Mouse (Mus musculus): Measurements from ENCODE around the gene Vash2. TPM values are rescaled to one million over a fixed set of nuclear protein-coding genes. Genes with fewer than 3 reads are reported as not detected.

The Vash2 gene
- polyA plus RNA-seq, 1 experiment from 2014 or later = 19.2 TPM

- Histone ChIP-seq H3K4me1 (ENCODE audit: control insufficient read depth, insufficient read depth, low read length) (no peaks in the 10 kb centered on the region), H3K36me3 (ENCODE audit: control insufficient read depth, insufficient read depth, low read length) (no peaks in the 10 kb centered on the region), H3K4me2 (ENCODE audit: low read depth, low read length) (no peak overlapping the region), H3K9ac (ENCODE audit: low read length) (no peak overlapping the region), H3K27me3 (ENCODE audit: control insufficient read depth, insufficient read depth, low read length) (no peaks in the 10 kb centered on the region), H3K27ac (ENCODE audit: low read length) (no peak overlapping the region), H3K9me3 (replicated peaks; ENCODE audit: control insufficient read depth, low read length) (no peaks in the 10 kb centered on the region), H3K4me3 (replicated peaks; ENCODE audit: low read length) (no peak overlapping the region)
- WGBS = 59% methylated on average over 8 of the region's 8 CpGs
- no peak for ATAC-seq (ENCODE audit: insufficient read depth, low FRiP score)
These were observed 59.2 kb downstream of the Vash2 start for GRCm38 (mm10) chr1:190919725-190920469.

- Histone ChIP-seq H3K9ac (ENCODE audit: low read length) (no peak overlapping the region), H3K36me3 (ENCODE audit: control insufficient read depth, insufficient read depth, low read length) (no peaks in the 10 kb centered on the region), H3K4me3 (replicated peaks; ENCODE audit: low read length) (no peak overlapping the region), H3K27ac (ENCODE audit: low read length) (no peak overlapping the region), H3K9me3 (replicated peaks; ENCODE audit: control insufficient read depth, low read length) (no peaks in the 10 kb centered on the region), H3K4me1 (ENCODE audit: control insufficient read depth, insufficient read depth, low read length) (no peaks in the 10 kb centered on the region), H3K27me3 (ENCODE audit: control insufficient read depth, insufficient read depth, low read length) (no peaks in the 10 kb centered on the region), H3K4me2 (ENCODE audit: low read depth, low read length) (no peak overlapping the region)
- ATAC-seq (ENCODE audit: insufficient read depth, low FRiP score) = no peak
- 58% methylated on average over 7 of the region's 7 CpGs for WGBS
These were observed 60.2 kb downstream of the Vash2 start for GRCm38 (mm10) chr1:190918938-190919337.

GRCm38 (mm10) chr1:190912623-190913022 is 66.5 kb downstream of the Vash2 start:
- H3K27ac ChIP-seq (ENCODE audit: low read length) = no peak overlapping the region
- peaks cover 8% of the 10 kb centered on the region for H3K4me1 ChIP-seq (ENCODE audit: control insufficient read depth, insufficient read depth, low read length)
- H3K27me3 ChIP-seq (ENCODE audit: control insufficient read depth, insufficient read depth, low read length) = no peaks in the 10 kb centered on the region
- no peaks in the 10 kb centered on the region for H3K36me3 ChIP-seq (ENCODE audit: control insufficient read depth, insufficient read depth, low read length)
- no peaks in the 10 kb centered on the region for H3K9me3 ChIP-seq (replicated peaks; ENCODE audit: control insufficient read depth, low read length)
- 48% methylated on average over 1 of the region's 1 CpGs for WGBS
- H3K4me2 ChIP-seq (ENCODE audit: low read depth, low read length) = peak overlapping the region; percentile 86; the same call in 1 of the 2 replicates
- H3K9ac ChIP-seq (ENCODE audit: low read length) = no peak overlapping the region
- no peak for ATAC-seq (ENCODE audit: insufficient read depth, low FRiP score)
- H3K4me3 ChIP-seq (replicated peaks; ENCODE audit: low read length) = no peak overlapping the region

- H3K4me2 ChIP-seq (ENCODE audit: low read depth, low read length) = peak within 1 kb of the TSS; percentile 86
- ATAC-seq (ENCODE audit: insufficient read depth, low FRiP score) = peak; percentile 91
- peaks cover 8% of the 10 kb centered on the region for H3K4me1 ChIP-seq (ENCODE audit: control insufficient read depth, insufficient read depth, low read length)
- H3K9ac ChIP-seq (ENCODE audit: low read length) = peak within 1 kb of the TSS; percentile 86
- H3K4me3 ChIP-seq (replicated peaks; ENCODE audit: low read length) = peak within 1 kb of the TSS; percentile 93
- H3K36me3 ChIP-seq (ENCODE audit: control insufficient read depth, insufficient read depth, low read length) = no peaks in the 10 kb centered on the region
- under 1% methylated on average over 47 of the region's 47 CpGs for WGBS
- H3K9me3 ChIP-seq (replicated peaks; ENCODE audit: control insufficient read depth, low read length) = no peaks in the 10 kb centered on the region
- H3K27me3 ChIP-seq (ENCODE audit: control insufficient read depth, insufficient read depth, low read length) = no peaks in the 10 kb centered on the region
- peak within 1 kb of the TSS; percentile 41; the same call in 1 of the 2 replicates for H3K27ac ChIP-seq (ENCODE audit: low read length)
These were observed 67.5 kb downstream of the Vash2 start, which contains the start of gene Rps6kc1 for GRCm38 (mm10) chr1:190911415-190912123. Gene Rps6kc1, minus strand, starts transcription at chr1:190911770.

GRCm38 (mm10) chr1:190910836-190911235 is 68.3 kb downstream of the Vash2 start:
- peak overlapping the region; percentile 86 for H3K4me2 ChIP-seq (ENCODE audit: low read depth, low read length)
- H3K9me3 ChIP-seq (replicated peaks; ENCODE audit: control insufficient read depth, low read length) = no peaks in the 10 kb centered on the region
- peak overlapping the region; percentile 93 for H3K4me3 ChIP-seq (replicated peaks; ENCODE audit: low read length)
- H3K4me1 ChIP-seq (ENCODE audit: control insufficient read depth, insufficient read depth, low read length) = peaks cover 8% of the 10 kb centered on the region
- H3K27ac ChIP-seq (ENCODE audit: low read length) = no peak overlapping the region
- no peaks in the 10 kb centered on the region for H3K27me3 ChIP-seq (ENCODE audit: control insufficient read depth, insufficient read depth, low read length)
- H3K9ac ChIP-seq (ENCODE audit: low read length) = peak overlapping the region; percentile 86
- ATAC-seq (ENCODE audit: insufficient read depth, low FRiP score) = no peak
- no peaks in the 10 kb centered on the region for H3K36me3 ChIP-seq (ENCODE audit: control insufficient read depth, insufficient read depth, low read length)
- WGBS = 70% methylated on average over 6 of the region's 6 CpGs

GRCm38 (mm10) chr1:190904714-190905113 is 74.4 kb downstream of the Vash2 start:
- H3K27me3 ChIP-seq (ENCODE audit: control insufficient read depth, insufficient read depth, low read length) = no peaks in the 10 kb centered on the region
- H3K36me3 ChIP-seq (ENCODE audit: control insufficient read depth, insufficient read depth, low read length) = peaks cover 5% of the 10 kb centered on the region; the same call in 1 of the 2 replicates
- no peaks in the 10 kb centered on the region for H3K9me3 ChIP-seq (replicated peaks; ENCODE audit: control insufficient read depth, low read length)
- no peak for ATAC-seq (ENCODE audit: insufficient read depth, low FRiP score)
- WGBS = 71% methylated on average over 16 of the region's 16 CpGs
- no peak overlapping the region for H3K9ac ChIP-seq (ENCODE audit: low read length)
- no peak overlapping the region for H3K4me2 ChIP-seq (ENCODE audit: low read depth, low read length)
- H3K4me3 ChIP-seq (replicated peaks; ENCODE audit: low read length) = no peak overlapping the region
- no peak overlapping the region for H3K27ac ChIP-seq (ENCODE audit: low read length)
- peaks cover 3% of the 10 kb centered on the region for H3K4me1 ChIP-seq (ENCODE audit: control insufficient read depth, insufficient read depth, low read length)

GRCm38 (mm10) chr1:190904136-190904535 is 75.0 kb downstream of the Vash2 start:
- WGBS = 87% methylated on average over 3 of the region's 3 CpGs
- Histone ChIP-seq H3K9ac (ENCODE audit: low read length) (no peak overlapping the region), H3K4me3 (replicated peaks; ENCODE audit: low read length) (no peak overlapping the region), H3K27me3 (ENCODE audit: control insufficient read depth, insufficient read depth, low read length) (no peaks in the 10 kb centered on the region), H3K9me3 (replicated peaks; ENCODE audit: control insufficient read depth, low read length) (no peaks in the 10 kb centered on the region), H3K27ac (ENCODE audit: low read length) (no peak overlapping the region), H3K36me3 (ENCODE audit: control insufficient read depth, insufficient read depth, low read length) (peaks cover 5% of the 10 kb centered on the region; the same call in 1 of the 2 replicates), H3K4me2 (ENCODE audit: low read depth, low read length) (no peak overlapping the region), H3K4me1 (ENCODE audit: control insufficient read depth, insufficient read depth, low read length) (peaks cover 3% of the 10 kb centered on the region)
- ATAC-seq (ENCODE audit: insufficient read depth, low FRiP score) = no peak

DNA sequence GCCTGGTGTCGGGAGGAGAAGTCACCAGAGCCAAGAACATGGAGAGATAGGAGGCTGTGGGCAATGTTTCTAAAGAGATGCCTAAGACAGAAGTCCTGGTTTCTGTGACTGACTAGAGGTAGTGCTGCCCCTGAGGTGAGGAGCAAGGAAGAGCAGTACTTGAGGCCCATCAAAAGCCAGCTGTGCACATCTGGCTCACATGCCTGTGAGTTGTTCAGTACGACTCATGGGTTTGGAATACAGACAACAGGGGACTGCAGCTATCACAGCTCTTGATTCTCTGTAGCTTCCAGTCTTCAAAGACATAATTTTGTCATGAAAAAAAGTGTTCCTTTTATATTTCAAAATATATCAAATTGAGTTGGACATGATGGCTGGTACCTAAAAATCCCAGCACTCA is 78.0 kb downstream of the Vash2 start:
- Histone ChIP-seq H3K4me1 (ENCODE audit: control insufficient read depth, insufficient read depth, low read length) (peaks cover 3% of the 10 kb centered on the region), H3K27ac (ENCODE audit: low read length) (0 out of 2 replicates have a peak overlapping the region, but pooled peaks have one; percentile 5), H3K27me3 (ENCODE audit: control insufficient read depth, insufficient read depth, low read length) (no peaks in the 10 kb centered on the region), H3K4me2 (ENCODE audit: low read depth, low read length) (no peak overlapping the region), H3K36me3 (ENCODE audit: control insufficient read depth, insufficient read depth, low read length) (peaks cover 5% of the 10 kb centered on the region), H3K4me3 (replicated peaks; ENCODE audit: low read length) (no peak overlapping the region), H3K9me3 (replicated peaks; ENCODE audit: control insufficient read depth, low read length) (no peaks in the 10 kb centered on the region), H3K9ac (ENCODE audit: low read length) (no peak overlapping the region)
- 55% methylated on average over 2 of the region's 2 CpGs for WGBS
- no peak for ATAC-seq (ENCODE audit: insufficient read depth, low FRiP score)

Measured in stomach, embryonic 16.5 days (tissue).